Comparison of ENCODE assay signal across 8 mouse cellular contexts in genomic region chr4:109667518-109667917, GRCm38 (mm10). TPM values are rescaled to one million over a fixed set of nuclear protein-coding genes. Genes with fewer than 3 reads are reported as not detected.
DNase-seq lines count a peak whose midpoint lies in the region; ATAC-seq lines count a peak whose summit lies in the region.

No protein-coding gene starts in this region.

- DNase-seq in liver, embryonic 11.5 days (ENCODE audit: low spot score): no peak
- no peak for DNase-seq in liver
- no peak for DNase-seq in embryonic facial prominence, embryonic 14.5 days (ENCODE audit: low spot score)
- DNase-seq in adrenal gland, postnatal 10 days: no peak
- DNase-seq in urinary bladder, adult 2 months (ENCODE audit: low spot score): no peak
- DNase-seq in layer of hippocampus, postnatal 25 days (ENCODE audit: extremely low spot score in 1 of 2, low spot score in 1 of 2): no peak

- no peak for ATAC-seq in liver, embryonic 11.5 days (replicated peaks; ENCODE audit: low FRiP score)
- no peak for ATAC-seq in embryonic facial prominence, embryonic 14.5 days (ENCODE audit: low read depth)
- ATAC-seq in intestine, embryonic 15.5 days: no peak
- ATAC-seq in neural tube, embryonic 13.5 days (ENCODE audit: low read depth): no peak

- peak overlapping the region; percentile 98 for H3K4me2 ChIP-seq in liver, embryonic 11.5 days
- peak overlapping the region; percentile 97 for H3K4me2 ChIP-seq in embryonic facial prominence, embryonic 14.5 days (ENCODE audit: low read depth, low read length)
- peak overlapping the region; percentile 95 for H3K4me2 ChIP-seq in intestine, embryonic 15.5 days (replicated peaks)
- H3K4me2 ChIP-seq in neural tube, embryonic 13.5 days: peak overlapping the region; percentile 74

- no peaks in the 10 kb centered on the region for H3K9me3 ChIP-seq in liver, embryonic 11.5 days (ENCODE audit: control insufficient read depth, low read length)
- H3K9me3 ChIP-seq in embryonic facial prominence, embryonic 14.5 days (ENCODE audit: control insufficient read depth, low read length): no peaks in the 10 kb centered on the region
- no peaks in the 10 kb centered on the region for H3K9me3 ChIP-seq in intestine, embryonic 15.5 days
- H3K9me3 ChIP-seq in neural tube, embryonic 13.5 days: no peaks in the 10 kb centered on the region

- peak overlapping the region; percentile 95 for H3K9ac ChIP-seq in liver, embryonic 11.5 days (ENCODE audit: low read depth, low read length)
- H3K9ac ChIP-seq in embryonic facial prominence, embryonic 14.5 days (ENCODE audit: low read depth, low read length): peak overlapping the region; percentile 92
- H3K9ac ChIP-seq in intestine, embryonic 15.5 days: peak overlapping the region; percentile 98; the same call in 1 of the 2 replicates
- no peak overlapping the region for H3K9ac ChIP-seq in neural tube, embryonic 13.5 days

- WGBS in liver, embryonic 11.5 days: 46% methylated on average over 2 of the region's 2 CpGs
- 38% methylated on average over 2 of the region's 2 CpGs for WGBS in embryonic facial prominence, embryonic 14.5 days
- WGBS in intestine, embryonic 15.5 days: 65% methylated on average over 2 of the region's 2 CpGs
- 60% methylated on average over 2 of the region's 2 CpGs for WGBS in neural tube, embryonic 13.5 days

- peaks cover 20% of the 10 kb centered on the region for H3K27me3 ChIP-seq in liver, embryonic 11.5 days (replicated peaks; ENCODE audit: control insufficient read depth, insufficient read depth, low read length)
- H3K27me3 ChIP-seq in embryonic facial prominence, embryonic 14.5 days (replicated peaks; ENCODE audit: control insufficient read depth, insufficient read depth, low read length): peaks cover 16% of the 10 kb centered on the region
- H3K27me3 ChIP-seq in intestine, embryonic 15.5 days (replicated peaks): peaks cover 5% of the 10 kb centered on the region; the same call in 1 of the 2 replicates
- peaks cover 49% of the 10 kb centered on the region for H3K27me3 ChIP-seq in neural tube, embryonic 13.5 days

- H3K36me3 ChIP-seq in liver, embryonic 11.5 days (ENCODE audit: control insufficient read depth, insufficient read depth, low read length): no peaks in the 10 kb centered on the region
- H3K36me3 ChIP-seq in embryonic facial prominence, embryonic 14.5 days (ENCODE audit: control insufficient read depth, insufficient read depth, low read length): no peaks in the 10 kb centered on the region
- H3K36me3 ChIP-seq in intestine, embryonic 15.5 days: no peaks in the 10 kb centered on the region
- H3K36me3 ChIP-seq in neural tube, embryonic 13.5 days: no peaks in the 10 kb centered on the region

- H3K27ac ChIP-seq in liver, embryonic 11.5 days (ENCODE audit: low read depth, low read length): 0 out of 2 replicates have a peak overlapping the region, but pooled peaks have one; percentile 94
- H3K27ac ChIP-seq in embryonic facial prominence, embryonic 14.5 days (replicated peaks; ENCODE audit: low read depth, low read length): no peak overlapping the region
- H3K27ac ChIP-seq in intestine, embryonic 15.5 days: no peak overlapping the region
- no peak overlapping the region for H3K27ac ChIP-seq in neural tube, embryonic 13.5 days (replicated peaks)

- peaks cover 4% of the 10 kb centered on the region; the same call in 1 of the 2 replicates for H3K4me1 ChIP-seq in liver, embryonic 11.5 days (replicated peaks; ENCODE audit: control insufficient read depth, insufficient read depth, low read length)
- no peaks in the 10 kb centered on the region for H3K4me1 ChIP-seq in embryonic facial prominence, embryonic 14.5 days (ENCODE audit: control insufficient read depth, insufficient read depth, low read length)
- H3K4me1 ChIP-seq in intestine, embryonic 15.5 days (replicated peaks): 0 out of 2 replicates have a peak, but pooled peaks cover 11% of the 10 kb centered on the region
- peaks cover 25% of the 10 kb centered on the region for H3K4me1 ChIP-seq in neural tube, embryonic 13.5 days (replicated peaks)

- H3K4me3 ChIP-seq in liver, embryonic 11.5 days (ENCODE audit: low read depth, low read length): peak overlapping the region; percentile 79
- peak overlapping the region; percentile 65 for H3K4me3 ChIP-seq in embryonic facial prominence, embryonic 14.5 days (ENCODE audit: low read depth, low read length)
- H3K4me3 ChIP-seq in intestine, embryonic 15.5 days (replicated peaks): no peak overlapping the region
- peak overlapping the region; percentile 54 for H3K4me3 ChIP-seq in neural tube, embryonic 13.5 days

RNA-seq across cellular contexts. Expression of gene Cdkn2c, which starts 0.5 kb away (rescaled TPM):
- 6.8 and 7.3 TPM in 2 replicates for polyA plus RNA-seq in liver, embryonic 11.5 days (2014; fragmentation: Nextera tagmentation; extraction: Ambion mirVana)
- 12.0 and 15.8 TPM in 2 replicates for polyA plus RNA-seq in embryonic facial prominence, embryonic 14.5 days (2014; fragmentation: Nextera tagmentation; extraction: Ambion mirVana)
- polyA plus RNA-seq in intestine, embryonic 15.5 days (2015; fragmentation: Nextera tagmentation; extraction: Ambion mirVana): 7.0 and 7.7 TPM in 2 replicates
- polyA plus RNA-seq in neural tube, embryonic 13.5 days (2015; fragmentation: Nextera tagmentation; extraction: Ambion mirVana): 2.6 and 2.9 TPM in 2 replicates
- 10 to 100 TPM; 59.4 to 77.7 TPM for total RNA-seq in adrenal gland, postnatal 10 days (2021)
- polyA plus RNA-seq in urinary bladder, adult 2 months (2012; rRNA removed): 16.1 and 16.4 TPM in 2 replicates
- total RNA-seq in layer of hippocampus, postnatal 25 days (2021): 1 to 10 TPM; 4.6 to 4.8 TPM

RNA-seq across cellular contexts. Expression of gene Faf1, which starts 8.9 kb away (rescaled TPM):
- 28.7 and 32.6 TPM in 2 replicates for polyA plus RNA-seq in liver, embryonic 11.5 days (2014; fragmentation: Nextera tagmentation; extraction: Ambion mirVana)
- polyA plus RNA-seq in embryonic facial prominence, embryonic 14.5 days (2014; fragmentation: Nextera tagmentation; extraction: Ambion mirVana): 27.9 and 29.3 TPM in 2 replicates
- 24.3 and 25.7 TPM in 2 replicates for polyA plus RNA-seq in intestine, embryonic 15.5 days (2015; fragmentation: Nextera tagmentation; extraction: Ambion mirVana)
- 33.6 and 35.3 TPM in 2 replicates for polyA plus RNA-seq in neural tube, embryonic 13.5 days (2015; fragmentation: Nextera tagmentation; extraction: Ambion mirVana)
- total RNA-seq in adrenal gland, postnatal 10 days (2021): 10 to 100 TPM; 25.0 to 29.5 TPM
- 16.9 and 17.7 TPM in 2 replicates for polyA plus RNA-seq in urinary bladder, adult 2 months (2012; rRNA removed)
- total RNA-seq in layer of hippocampus, postnatal 25 days (2021): 10 to 100 TPM; 24.0 to 26.8 TPM
